ENCODE assay signal across 14 mouse cellular contexts in the genomic region with DNA sequence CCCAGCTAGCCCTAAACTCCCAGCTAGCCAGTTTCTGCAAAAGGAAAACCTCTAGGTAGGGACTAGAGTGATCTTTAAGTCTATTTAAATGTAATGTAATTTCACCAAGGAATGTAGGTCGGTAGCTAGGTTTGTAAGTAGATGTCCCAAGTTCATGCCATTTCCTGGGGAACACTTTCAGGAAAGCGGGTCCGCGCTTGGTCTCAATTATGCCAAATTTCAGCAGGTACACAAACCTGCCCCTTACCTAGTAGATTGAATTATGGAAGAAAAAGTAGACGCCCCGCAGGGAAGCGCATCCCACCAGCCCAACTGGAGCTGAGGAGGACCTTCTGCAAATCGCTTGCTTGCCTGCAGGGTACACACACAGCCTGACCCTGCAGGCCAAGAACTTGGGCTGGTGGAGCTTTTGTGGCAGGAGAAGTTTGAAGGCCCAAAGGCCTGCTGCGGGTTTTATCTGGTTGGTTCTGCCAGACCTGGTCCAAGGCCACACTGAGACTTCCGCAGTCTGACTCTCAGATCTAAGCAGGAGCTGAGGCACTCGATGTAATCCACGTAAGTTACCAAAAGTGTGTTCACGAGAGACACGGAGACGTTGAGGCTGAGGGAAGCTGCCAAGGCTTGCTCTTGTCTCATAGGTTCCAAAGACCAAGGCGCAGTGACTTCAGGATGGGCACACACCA. TPM values are rescaled to one million over a fixed set of nuclear protein-coding genes. Genes with fewer than 3 reads are reported as not detected.
DNase-seq lines count a peak whose midpoint lies in the region; ATAC-seq and TF ChIP-seq lines count a peak whose summit lies in the region.
"Had no signal": no experiment of that assay in that cellular context is flagged by ENCODE, and none has a peak within 500 bp of the region (broad histone marks: within the 10 kb centered on the region; RNA-seq: fewer than 3 reads in every experiment).

No protein-coding gene starts in this region.

- no peaks in the 10 kb centered on the region for H3K36me3 ChIP-seq in embryonic facial prominence, embryonic 13.5 days
- H3K36me3 ChIP-seq in hindbrain, embryonic 14.5 days (replicated peaks; ENCODE audit: control insufficient read depth, insufficient read depth), result no peaks in the 10 kb centered on the region
- no peaks in the 10 kb centered on the region for H3K36me3 ChIP-seq in midbrain, postnatal 0 days (ENCODE audit: insufficient read depth, low read length)
- H3K36me3 ChIP-seq: liver, embryonic 13.5 days had no signal

- peaks cover 84% of the 10 kb centered on the region for H3K27me3 ChIP-seq in embryonic facial prominence, embryonic 13.5 days
- peaks cover 80% of the 10 kb centered on the region for H3K27me3 ChIP-seq in hindbrain, embryonic 14.5 days (ENCODE audit: control insufficient read depth, insufficient read depth, low read length)
- H3K27me3 ChIP-seq in midbrain, postnatal 0 days (ENCODE audit: insufficient read depth, low read length), result peaks cover 48% of the 10 kb centered on the region

- no peak overlapping the region for H3K27ac ChIP-seq in embryonic facial prominence, embryonic 13.5 days
- no peak overlapping the region for H3K27ac ChIP-seq in hindbrain, embryonic 14.5 days
- H3K27ac ChIP-seq in midbrain, postnatal 0 days (ENCODE audit: low read depth, low read length), result no peak overlapping the region
- H3K27ac ChIP-seq: liver, embryonic 13.5 days had no signal

- H3K4me2 ChIP-seq in embryonic facial prominence, embryonic 13.5 days, result peak overlapping the region; percentile 50
- H3K4me2 ChIP-seq in hindbrain, embryonic 14.5 days (replicated peaks), result peak overlapping the region; percentile 15
- peak overlapping the region; percentile 24 for H3K4me2 ChIP-seq in midbrain, postnatal 0 days (ENCODE audit: low read depth, low read length, poor library complexity, severe bottlenecking)
- H3K4me2 ChIP-seq: liver, embryonic 13.5 days had no signal

- H3K9me3 ChIP-seq in embryonic facial prominence, embryonic 13.5 days, result 0 out of 2 replicates have a peak, but pooled peaks cover 3% of the 10 kb centered on the region
- H3K9me3 ChIP-seq in hindbrain, embryonic 14.5 days (ENCODE audit: control insufficient read depth, low read length), result no peaks in the 10 kb centered on the region
- no peaks in the 10 kb centered on the region for H3K9me3 ChIP-seq in midbrain, postnatal 0 days (ENCODE audit: low read length)
- H3K9me3 ChIP-seq: liver, embryonic 13.5 days had no signal

- WGBS in embryonic facial prominence, embryonic 13.5 days, result 13% methylated on average over 16 of the region's 16 CpGs
- 27% methylated on average over 16 of the region's 16 CpGs for WGBS in hindbrain, embryonic 14.5 days
- 39% methylated on average over 16 of the region's 16 CpGs for WGBS in midbrain, postnatal 0 days

- H3K4me3 ChIP-seq in embryonic facial prominence, embryonic 13.5 days, result peak overlapping the region; percentile 27; the same call in 1 of the 2 replicates
- H3K4me3 ChIP-seq in hindbrain, embryonic 14.5 days (replicated peaks; ENCODE audit: low read length), result no peak overlapping the region
- H3K4me3 ChIP-seq in midbrain, postnatal 0 days (ENCODE audit: low read depth, low read length), result no peak overlapping the region
- H3K4me3 ChIP-seq: liver, embryonic 13.5 days had no signal

- no peak for TF ChIP-seq CTCF in midbrain, postnatal 0 days (IDR thresholded peaks at IDR 0.05)

- no peak for ATAC-seq in embryonic facial prominence, embryonic 13.5 days (ENCODE audit: insufficient number of reproducible peaks, insufficient read depth, low FRiP score, low TSS enrichment, low read depth)
- ATAC-seq in hindbrain, embryonic 14.5 days (ENCODE audit: low FRiP score), result no peak
- no peak for ATAC-seq in midbrain, postnatal 0 days (ENCODE audit: low FRiP score)

- intact Hi-C loops in heart, postnatal 14 days (cut with DNase I), result no loop called here
- intact Hi-C loops in left cerebral cortex, postnatal 4 days (cut with DNase I), result no loop called here

- no peak overlapping the region for H3K9ac ChIP-seq in embryonic facial prominence, embryonic 13.5 days
- H3K9ac ChIP-seq in hindbrain, embryonic 14.5 days, result no peak overlapping the region
- no peak overlapping the region for H3K9ac ChIP-seq in midbrain, postnatal 0 days (replicated peaks; ENCODE audit: low read length, poor library complexity, severe bottlenecking)
- H3K9ac ChIP-seq: liver, embryonic 13.5 days had no signal

- peaks cover 26% of the 10 kb centered on the region; the same call in 1 of the 2 replicates for H3K4me1 ChIP-seq in embryonic facial prominence, embryonic 13.5 days
- peaks cover 4% of the 10 kb centered on the region; the same call in 1 of the 2 replicates for H3K4me1 ChIP-seq in hindbrain, embryonic 14.5 days (replicated peaks; ENCODE audit: control insufficient read depth, insufficient read depth, low read length)
- H3K4me1 ChIP-seq in midbrain, postnatal 0 days (ENCODE audit: insufficient read depth, low read length), result peaks cover 4% of the 10 kb centered on the region; the same call in 1 of the 2 replicates
- H3K4me1 ChIP-seq: liver, embryonic 13.5 days had no signal

- peak; percentile 29 for DNase-seq in heart, adult 11 months
- DNase-seq in heart, postnatal 14 days, result no peak
- DNase-seq in hindbrain, embryonic 14.5 days (ENCODE audit: low spot score), result no peak
- no peak for DNase-seq in midbrain, postnatal 0 days (ENCODE audit: low spot score)
- no peak for DNase-seq in cerebellum, adult 11-12 months
- no peak for DNase-seq in left cerebral cortex, postnatal 4 days
- no peak for DNase-seq in thymus, postnatal 10 days (ENCODE audit: low spot score in 2 of 2)
- DNase-seq: cerebellum, adult 18-20 months; liver, embryonic 13.5 days; thymus, postnatal 14 days had no signal

RNA-seq across cellular contexts. Expression of a gene that starts 11.6 kb away (rescaled TPM):
- under 1 TPM in 1 of 2 experiments, not detected in 1; 0.12 TPM for total RNA-seq in heart, postnatal 14 days (2021)
- 6.3 and 6.6 TPM in 2 replicates for polyA plus RNA-seq in embryonic facial prominence, embryonic 13.5 days (2015; fragmentation: Nextera tagmentation; extraction: Ambion mirVana)
- polyA plus RNA-seq in hindbrain, embryonic 14.5 days (2014; fragmentation: Nextera tagmentation; extraction: Ambion mirVana), result 5.9 and 9.3 TPM in 2 replicates
- 27.8 and 37.9 TPM in 2 replicates for total RNA-seq in midbrain, postnatal 0 days (2014; rRNA removed)
- polyA plus RNA-seq in midbrain, postnatal 0 days (2015; fragmentation: Nextera tagmentation; extraction: Ambion mirVana), result 6.4 and 7.4 TPM in 2 replicates
- 10 to 100 TPM; 10.8 to 11.7 TPM for total RNA-seq in left cerebral cortex, postnatal 4 days (2021)
- total RNA-seq: MEL had no signal
- polyA plus RNA-seq: liver, embryonic 13.5 days had no signal

RNA-seq across cellular contexts. Expression of a gene that starts 41.6 kb away (rescaled TPM):
- total RNA-seq in heart, postnatal 14 days (2021), result not detected
- polyA plus RNA-seq in embryonic facial prominence, embryonic 13.5 days (2015; fragmentation: Nextera tagmentation; extraction: Ambion mirVana), result not detected in 2 replicates
- not detected in 2 replicates for polyA plus RNA-seq in hindbrain, embryonic 14.5 days (2014; fragmentation: Nextera tagmentation; extraction: Ambion mirVana)
- not detected in 2 replicates for total RNA-seq in midbrain, postnatal 0 days (2014; rRNA removed)
- not detected in 2 replicates for polyA plus RNA-seq in midbrain, postnatal 0 days (2015; fragmentation: Nextera tagmentation; extraction: Ambion mirVana)
- not detected for total RNA-seq in left cerebral cortex, postnatal 4 days (2021)
- total RNA-seq: layer of hippocampus, postnatal 14 days; MEL had no signal
- polyA plus RNA-seq: gonadal fat pad, adult 2 months; liver, embryonic 13.5 days had no signal

Comparison
In these comparisons a context has a peak if more than half of its experiments do, and no peak if none do; other contexts are left out.
1. RNA of a gene that starts 11.6 kb away (total RNA-seq): 27.8 to 37.9 TPM in midbrain, postnatal 0 days and 10.8 to 11.7 TPM in left cerebral cortex, postnatal 4 days; 0.12 TPM in heart, postnatal 14 days; every median in the first group is over 10 times any median in the second.
2. Peak in every context shown above with its lines, with median percentiles within 50 percentile points of each other: H3K4me2 ChIP-seq.